Mouse (Mus musculus): ENCODE data around the gene Olfr1278. TPM values are rescaled to one million over a fixed set of nuclear protein-coding genes. Genes with fewer than 3 reads are reported as not detected.

The Olfr1278 gene
- total and polyA plus RNA-seq, 2 experiments from 2014 or later: not detected

- Histone ChIP-seq H3K27ac (ENCODE audit: low read depth, low read length) (no peak within 1 kb of the TSS), H3K27me3 (ENCODE audit: insufficient read depth, low read length) (no peaks in the 10 kb centered on the region), H3K36me3 (ENCODE audit: insufficient read depth) (no peaks in the 10 kb centered on the region), H3K4me1 (ENCODE audit: insufficient read depth) (no peaks in the 10 kb centered on the region), H3K4me2 (ENCODE audit: low read depth) (no peak within 1 kb of the TSS), H3K9me3 (ENCODE audit: low read length) (no peaks in the 10 kb centered on the region), H3K9ac (no peak within 1 kb of the TSS), H3K4me3 (ENCODE audit: low read depth, low read length) (no peak within 1 kb of the TSS)
- ATAC-seq: no peak
- no peak for DNase-seq
- WGBS: 79% methylated on average over 2 of the region's 2 CpGs
- no peak for TF ChIP-seq CTCF (IDR thresholded peaks at IDR 0.05; ENCODE audit: low read depth)
Observed at GRCm38 (mm10) chr2:111335976-111336375, 46.0 kb downstream of the Olfr1278 start, which contains the start of gene Olfr1282. TSS of gene Olfr1282 (minus strand) at chr2:111336076.

Other genes starting within 250 kb of the Olfr1278 start
- gene Gm13941, start 184.2 kb upstream of the Olfr1278 start, total RNA-seq (2014; rRNA removed): not detected in 2 replicates
- not detected in 2 replicates for gene Gm13941, start 184.2 kb upstream of the Olfr1278 start, polyA plus RNA-seq (2015; fragmentation: Nextera tagmentation; extraction: Ambion mirVana)
- not detected in 2 replicates for gene Gm15130, start 137.2 kb upstream of the Olfr1278 start, total RNA-seq (2014; rRNA removed)
- gene Gm15130, start 137.2 kb upstream of the Olfr1278 start, polyA plus RNA-seq (2015; fragmentation: Nextera tagmentation; extraction: Ambion mirVana): not detected in 2 replicates
- gene 4930430A15Rik, start 60.5 kb upstream of the Olfr1278 start, total RNA-seq (2014; rRNA removed): not detected in 2 replicates
- gene 4930430A15Rik, start 60.5 kb upstream of the Olfr1278 start, polyA plus RNA-seq (2015; fragmentation: Nextera tagmentation; extraction: Ambion mirVana): not detected in 2 replicates
- gene Olfr1275, start 54.9 kb upstream of the Olfr1278 start, total RNA-seq (2014; rRNA removed): not detected in 2 replicates
- gene Olfr1275, start 54.9 kb upstream of the Olfr1278 start, polyA plus RNA-seq (2015; fragmentation: Nextera tagmentation; extraction: Ambion mirVana): not detected in 2 replicates
- not detected in 2 replicates for gene Olfr1276, start 35.6 kb upstream of the Olfr1278 start, total RNA-seq (2014; rRNA removed)
- gene Olfr1276, start 35.6 kb upstream of the Olfr1278 start, polyA plus RNA-seq (2015; fragmentation: Nextera tagmentation; extraction: Ambion mirVana): not detected in 2 replicates
- gene Olfr1277, start 16.0 kb upstream of the Olfr1278 start, total RNA-seq (2014; rRNA removed): not detected in 2 replicates
- gene Olfr1277, start 16.0 kb upstream of the Olfr1278 start, polyA plus RNA-seq (2015; fragmentation: Nextera tagmentation; extraction: Ambion mirVana): not detected in 2 replicates
- not detected in 2 replicates for gene Olfr1279, start 10.5 kb downstream of the Olfr1278 start, total RNA-seq (2014; rRNA removed)
- gene Olfr1279, start 10.5 kb downstream of the Olfr1278 start, polyA plus RNA-seq (2015; fragmentation: Nextera tagmentation; extraction: Ambion mirVana): not detected in 2 replicates
- not detected in 2 replicates for gene Olfr1280, start 23.9 kb downstream of the Olfr1278 start, total RNA-seq (2014; rRNA removed)
- not detected in 2 replicates for gene Olfr1280, start 23.9 kb downstream of the Olfr1278 start, polyA plus RNA-seq (2015; fragmentation: Nextera tagmentation; extraction: Ambion mirVana)
- gene Olfr1281, start 36.4 kb downstream of the Olfr1278 start, total RNA-seq (2014; rRNA removed): not detected in 2 replicates
- not detected in 2 replicates for gene Olfr1281, start 36.4 kb downstream of the Olfr1278 start, polyA plus RNA-seq (2015; fragmentation: Nextera tagmentation; extraction: Ambion mirVana)
- gene Olfr1282, start 45.9 kb downstream of the Olfr1278 start, total RNA-seq (2014; rRNA removed): not detected in 2 replicates
- not detected in 2 replicates for gene Olfr1282, start 45.9 kb downstream of the Olfr1278 start, polyA plus RNA-seq (2015; fragmentation: Nextera tagmentation; extraction: Ambion mirVana)
- not detected in 2 replicates for gene Olfr1283, start 76.7 kb downstream of the Olfr1278 start, total RNA-seq (2014; rRNA removed)
- gene Olfr1283, start 76.7 kb downstream of the Olfr1278 start, polyA plus RNA-seq (2015; fragmentation: Nextera tagmentation; extraction: Ambion mirVana): not detected in 2 replicates
- not detected in 2 replicates for gene Olfr1284, start 85.4 kb downstream of the Olfr1278 start, total RNA-seq (2014; rRNA removed)
- not detected in 2 replicates for gene Olfr1284, start 85.4 kb downstream of the Olfr1278 start, polyA plus RNA-seq (2015; fragmentation: Nextera tagmentation; extraction: Ambion mirVana)
- gene Olfr1286, start 133.0 kb downstream of the Olfr1278 start, total RNA-seq (2014; rRNA removed): not detected in 2 replicates
- gene Olfr1286, start 133.0 kb downstream of the Olfr1278 start, polyA plus RNA-seq (2015; fragmentation: Nextera tagmentation; extraction: Ambion mirVana): not detected in 2 replicates
- gene Olfr1287, start 159.0 kb downstream of the Olfr1278 start, total RNA-seq (2014; rRNA removed): not detected in 2 replicates
- not detected in 2 replicates for gene Olfr1287, start 159.0 kb downstream of the Olfr1278 start, polyA plus RNA-seq (2015; fragmentation: Nextera tagmentation; extraction: Ambion mirVana)
- not detected in 2 replicates for gene Olfr1288, start 184.0 kb downstream of the Olfr1278 start, total RNA-seq (2014; rRNA removed)
- gene Olfr1288, start 184.0 kb downstream of the Olfr1278 start, polyA plus RNA-seq (2015; fragmentation: Nextera tagmentation; extraction: Ambion mirVana): not detected in 2 replicates
- not detected in 2 replicates for gene Olfr1289, start 190.7 kb downstream of the Olfr1278 start, total RNA-seq (2014; rRNA removed)
- gene Olfr1289, start 190.7 kb downstream of the Olfr1278 start, polyA plus RNA-seq (2015; fragmentation: Nextera tagmentation; extraction: Ambion mirVana): not detected in 2 replicates
- not detected in 2 replicates for gene Olfr1290, start 203.7 kb downstream of the Olfr1278 start, total RNA-seq (2014; rRNA removed)
- not detected in 2 replicates for gene Olfr1290, start 203.7 kb downstream of the Olfr1278 start, polyA plus RNA-seq (2015; fragmentation: Nextera tagmentation; extraction: Ambion mirVana)
- gene Olfr1291-ps1, start 207.0 kb downstream of the Olfr1278 start, total RNA-seq (2014; rRNA removed): not detected in 2 replicates
- gene Olfr1291-ps1, start 207.0 kb downstream of the Olfr1278 start, polyA plus RNA-seq (2015; fragmentation: Nextera tagmentation; extraction: Ambion mirVana): not detected in 2 replicates
- not detected in 2 replicates for gene Olfr1293-ps, start 235.1 kb downstream of the Olfr1278 start, total RNA-seq (2014; rRNA removed)
- gene Olfr1293-ps, start 235.1 kb downstream of the Olfr1278 start, polyA plus RNA-seq (2015; fragmentation: Nextera tagmentation; extraction: Ambion mirVana): not detected in 2 replicates

All from forebrain, postnatal 0 days (tissue).